Mouse (Mus musculus) layer of hippocampus, adult 6 months (tissue): ENCODE measurements around the gene Gm3252. TPM values are rescaled to one million over a fixed set of nuclear protein-coding genes. Genes with fewer than 3 reads are reported as not detected.

Experiments
- long read RNA-seq, 2 experiments: library from polyadenylated mRNA; unstranded; transcript quantifications; one replicate each; pipeline ENCODE4 v2.0.0; 2019 to 2020
- polyA plus RNA-seq: library from polyadenylated mRNA; unstranded; fragments of <200 nt; fragmentation: Nextera tagmentation; gene quantifications from 2 replicates; pipeline ENCODE4 v1.2.3, GENCODE M21; 2021

Gm3252 gene
- polyA plus RNA-seq, result 0.21 and 0.45 TPM in 2 replicates
- long read RNA-seq, experiment 1, partial matches to known transcripts, result 0 of 1 reads
- long read RNA-seq, experiment 1, other reads (novel, unspliced or antisense), result 1 of 1 reads
- long read RNA-seq, experiment 2, partial matches to known transcripts, result 0 of 7 reads
- long read RNA-seq, experiment 2, other reads (novel, unspliced or antisense), result 7 of 7 reads

DNA sequence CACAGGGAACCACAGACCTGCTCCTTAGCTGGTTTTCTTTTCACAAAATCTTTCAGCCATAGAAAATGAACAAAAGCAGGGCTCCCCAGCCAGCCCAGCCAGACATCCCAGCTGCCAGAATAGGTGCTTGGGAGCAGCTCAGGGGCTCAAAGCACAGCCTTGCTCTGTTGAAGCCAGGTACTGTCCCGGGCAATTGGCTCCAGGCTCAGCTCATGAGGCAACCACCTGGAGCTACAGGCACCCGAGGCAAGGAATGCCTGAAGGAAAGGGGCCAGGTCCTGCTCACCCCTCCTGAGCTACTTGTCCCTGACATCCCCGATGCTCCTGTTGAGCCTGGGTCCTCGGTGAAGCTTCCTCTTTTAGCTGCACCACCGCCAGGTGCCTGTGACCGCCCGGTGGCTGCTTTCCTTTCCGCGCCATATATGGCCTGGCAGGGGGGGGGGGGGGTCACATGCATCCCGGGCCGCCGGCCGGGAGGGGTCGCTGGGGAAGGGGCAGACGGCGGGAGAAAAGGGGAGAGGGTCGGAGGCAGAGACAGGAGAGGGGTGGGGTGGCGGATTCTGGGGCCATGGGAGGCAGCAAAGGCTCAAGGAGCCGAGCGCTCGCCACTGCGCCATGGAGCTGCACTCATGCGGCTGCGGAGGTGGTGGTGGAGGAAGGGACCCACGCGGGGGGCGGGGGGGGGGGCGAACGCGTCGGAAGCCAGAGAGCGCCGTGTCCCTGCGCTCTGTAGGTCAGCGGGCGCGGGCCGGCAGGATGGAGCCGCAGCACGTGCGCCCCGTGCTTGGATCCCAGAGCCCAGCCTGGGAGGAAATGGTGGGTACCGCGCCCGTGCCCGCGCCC is at the start of gene Gm3252:
Gm3252 (plus strand) TSS at position 738 of the 843 bp plus-strand sequence.

DNA sequence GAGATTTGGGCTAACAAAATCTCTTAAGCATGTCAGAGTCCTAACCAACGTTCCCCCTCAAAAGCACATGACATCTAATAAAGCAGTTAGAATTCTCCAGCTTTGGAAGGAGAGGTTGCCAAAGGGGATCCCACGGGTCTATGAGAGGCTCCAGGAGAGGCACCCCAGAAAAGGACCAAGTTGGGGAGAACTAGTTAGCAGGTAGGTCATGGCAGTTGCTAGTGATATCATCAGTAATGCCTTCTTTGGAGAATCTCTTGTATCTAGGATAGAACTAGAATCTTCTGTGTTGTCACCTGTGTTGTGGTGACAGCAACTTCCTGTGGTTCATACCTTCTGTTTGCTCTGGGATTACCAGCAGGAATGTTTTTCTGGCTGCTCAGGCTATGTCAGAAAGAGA is 17.6 kb upstream of the Gm3252 start, which contains the start of gene Gm7876:
Gm7876 (plus strand) TSS at position 301 of the 400 bp plus-strand sequence.

DNA sequence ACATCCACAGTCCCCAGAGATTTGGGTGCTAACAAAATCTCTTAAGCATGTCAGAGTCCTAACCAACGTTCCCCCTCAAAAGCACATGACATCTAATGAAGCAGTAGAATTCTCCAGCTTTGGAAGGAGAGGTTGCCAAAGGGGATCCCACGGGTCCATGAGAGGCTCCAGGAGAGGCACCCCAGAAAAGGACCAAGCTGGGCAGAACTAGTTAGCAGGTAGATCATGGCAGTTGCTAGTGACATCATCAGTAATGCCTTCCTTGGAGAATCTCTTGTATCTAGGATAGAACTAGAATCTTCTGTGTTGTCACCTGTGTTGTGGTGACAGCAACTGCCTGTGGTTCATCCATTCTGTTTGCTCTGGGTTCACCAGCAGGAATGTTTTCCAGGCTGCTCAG is 49.5 kb downstream of the Gm3252 start, which contains the start of gene Gm9602:
Gm9602 (plus strand) TSS at position 301 of the 400 bp plus-strand sequence.

Other genes starting within 250 kb of the Gm3252 start
- gene Gm3182, start 245.0 kb upstream of the Gm3252 start, polyA plus RNA-seq, result not detected in 2 replicates
- not detected in 2 replicates for gene Gm3047, start 171.4 kb upstream of the Gm3252 start, polyA plus RNA-seq
- gene Gm8159, start 94.4 kb upstream of the Gm3252 start, polyA plus RNA-seq, result not detected in 2 replicates
- 0.25 and 0.34 TPM in 2 replicates for gene Gm3239, start 62.6 kb upstream of the Gm3252 start, polyA plus RNA-seq
- gene Gm7876, start 17.5 kb upstream of the Gm3252 start, polyA plus RNA-seq, result not detected in 2 replicates
- gene Gm9602, start 49.6 kb downstream of the Gm3252 start, polyA plus RNA-seq, result not detected in 2 replicates
- gene Gm3269, start 111.3 kb downstream of the Gm3252 start, polyA plus RNA-seq, result not detected in 2 replicates
- gene Gm3264, start 128.8 kb downstream of the Gm3252 start, polyA plus RNA-seq, result 0.21 TPM in 1 of 2 replicates, not detected in the other
- gene Gm3278, start 165.6 kb downstream of the Gm3252 start, polyA plus RNA-seq, result not detected in 2 replicates